Mouse (Mus musculus): ENCODE measurements around the gene Yif1b.

DNA sequence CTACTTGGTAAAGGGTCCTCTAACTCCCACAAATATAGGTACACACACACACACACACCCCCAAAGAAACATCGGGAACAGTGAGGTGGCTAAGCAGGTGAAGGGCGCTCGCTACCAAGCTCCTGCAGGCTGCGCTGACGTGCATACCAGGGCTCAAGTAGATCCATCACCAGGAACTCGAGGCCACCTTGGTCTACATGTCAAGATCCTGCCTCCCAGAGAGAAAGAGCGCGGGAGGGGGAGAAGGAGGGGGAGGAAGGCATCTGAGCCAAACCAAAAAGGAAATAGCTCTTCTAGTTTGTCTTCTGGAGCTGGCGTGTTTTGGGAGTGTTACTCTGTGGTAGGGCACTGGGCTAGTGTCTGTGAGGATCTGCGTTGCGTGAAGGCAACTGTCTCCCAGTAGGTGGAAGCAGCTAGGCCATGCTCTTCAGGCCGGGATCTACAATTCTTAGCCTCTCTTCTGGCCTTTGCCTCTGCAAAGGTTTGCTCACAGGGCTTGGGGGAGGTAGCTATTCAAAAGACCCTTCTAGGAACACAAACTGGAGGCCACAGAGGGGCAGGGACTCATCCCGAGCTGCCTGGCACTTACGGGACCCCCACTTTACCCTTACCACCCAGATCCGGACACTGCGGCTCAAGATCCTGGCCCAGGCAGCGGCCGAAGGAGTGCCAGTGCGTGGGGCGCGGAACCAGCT lies 8.6 kb downstream of the Yif1b start:
- TF ChIP-seq CHD2 (IDR thresholded peaks at IDR 0.05; ENCODE audit: low read depth, low read length), result no peak
- no peak for TF ChIP-seq ZC3H11A (IDR thresholded peaks at IDR 0.05; ENCODE audit: borderline replicate concordance, low read depth, low read length)

Measured in ES-E14 (cell line).